Mouse (Mus musculus): ENCODE results near the gene Liph. TPM values are rescaled to one million over a fixed set of nuclear protein-coding genes. Genes with fewer than 3 reads are reported as not detected.
"Not testable (repeated sequence)": the region's sequence is repeated elsewhere in the genome, so short reads cannot be mapped to it uniquely, and the experiment has no call there.

Liph gene
- polyA plus RNA-seq, 1 experiment from 2014 or later = 0.32 TPM

DNA sequence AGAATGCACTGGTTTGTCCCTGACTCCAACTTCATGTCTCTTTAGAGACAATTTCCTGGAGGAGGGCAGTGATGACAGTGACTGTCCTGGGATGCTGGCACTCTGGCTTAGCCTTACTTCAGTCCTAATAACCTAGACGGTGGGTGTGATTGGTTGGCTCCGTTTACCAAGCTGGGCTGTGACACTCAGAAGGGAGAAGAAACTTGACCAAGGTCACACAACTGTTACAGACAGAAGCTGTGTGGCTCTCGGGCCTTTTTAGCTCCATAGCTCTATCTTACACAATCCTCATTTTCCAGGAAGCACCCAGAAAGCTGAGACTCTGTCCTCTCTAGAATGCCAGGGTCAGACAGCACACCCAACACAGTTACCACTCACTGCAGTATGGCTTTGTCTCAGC lies 29.9 kb downstream of the Liph start:
- Histone ChIP-seq H3K4me2 (ENCODE audit: low read depth, low read length) (no peak overlapping the region), H3K36me3 (ENCODE audit: control insufficient read depth, insufficient read depth) (no peaks in the 10 kb centered on the region), H3K9me3 (replicated peaks; ENCODE audit: control insufficient read depth, low read length) (no peaks in the 10 kb centered on the region), H3K27me3 (ENCODE audit: control insufficient read depth, insufficient read depth, low read length) (no peaks in the 10 kb centered on the region), H3K27ac (ENCODE audit: low read length) (no peak overlapping the region), H3K4me1 (ENCODE audit: control insufficient read depth, insufficient read depth, low read length) (no peaks in the 10 kb centered on the region), H3K9ac (ENCODE audit: low read length) (no peak overlapping the region), H3K4me3 (ENCODE audit: low read length) (no peak overlapping the region)
- 61% methylated on average over 3 of the region's 3 CpGs for WGBS
- ATAC-seq (replicated peaks; ENCODE audit: extremely low read depth, insufficient read depth, low FRiP score) = no peak

DNA sequence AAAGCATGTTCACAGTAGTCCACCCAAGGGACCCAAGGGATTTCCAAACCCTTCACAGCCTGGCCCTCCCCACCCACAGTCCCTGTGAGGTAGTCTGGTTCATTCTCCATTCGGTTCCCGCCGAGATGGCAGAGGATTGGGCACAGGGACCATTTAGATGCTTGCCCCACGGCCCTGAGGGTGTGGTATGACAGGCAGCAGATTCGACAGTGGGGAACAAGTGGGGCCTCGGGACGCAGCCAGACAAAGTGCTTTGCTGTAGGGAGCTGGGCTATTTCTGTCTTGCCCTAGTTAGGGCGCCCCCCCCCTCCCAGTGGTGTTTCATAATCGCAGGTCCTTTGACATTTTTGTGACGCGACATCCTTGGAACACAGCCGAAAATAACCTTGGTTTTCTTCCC lies 39.9 kb downstream of the Liph start:
- H3K9me3 ChIP-seq (replicated peaks; ENCODE audit: control insufficient read depth, low read length) = peaks cover 3% of the 10 kb centered on the region
- H3K4me3 ChIP-seq (ENCODE audit: low read length) = no peak overlapping the region
- no peaks in the 10 kb centered on the region for H3K36me3 ChIP-seq (ENCODE audit: control insufficient read depth, insufficient read depth)
- peaks cover 10% of the 10 kb centered on the region for H3K4me1 ChIP-seq (ENCODE audit: control insufficient read depth, insufficient read depth, low read length)
- peak overlapping the region; percentile 49 for H3K9ac ChIP-seq (ENCODE audit: low read length)
- H3K27ac ChIP-seq (ENCODE audit: low read length) = peak overlapping the region; percentile 41
- ATAC-seq (replicated peaks; ENCODE audit: extremely low read depth, insufficient read depth, low FRiP score) = peak; percentile 90
- H3K4me2 ChIP-seq (ENCODE audit: low read depth, low read length) = peak overlapping the region; percentile 20
- no peaks in the 10 kb centered on the region for H3K27me3 ChIP-seq (ENCODE audit: control insufficient read depth, insufficient read depth, low read length)
- WGBS = 27% methylated on average over 12 of the region's 12 CpGs

DNA sequence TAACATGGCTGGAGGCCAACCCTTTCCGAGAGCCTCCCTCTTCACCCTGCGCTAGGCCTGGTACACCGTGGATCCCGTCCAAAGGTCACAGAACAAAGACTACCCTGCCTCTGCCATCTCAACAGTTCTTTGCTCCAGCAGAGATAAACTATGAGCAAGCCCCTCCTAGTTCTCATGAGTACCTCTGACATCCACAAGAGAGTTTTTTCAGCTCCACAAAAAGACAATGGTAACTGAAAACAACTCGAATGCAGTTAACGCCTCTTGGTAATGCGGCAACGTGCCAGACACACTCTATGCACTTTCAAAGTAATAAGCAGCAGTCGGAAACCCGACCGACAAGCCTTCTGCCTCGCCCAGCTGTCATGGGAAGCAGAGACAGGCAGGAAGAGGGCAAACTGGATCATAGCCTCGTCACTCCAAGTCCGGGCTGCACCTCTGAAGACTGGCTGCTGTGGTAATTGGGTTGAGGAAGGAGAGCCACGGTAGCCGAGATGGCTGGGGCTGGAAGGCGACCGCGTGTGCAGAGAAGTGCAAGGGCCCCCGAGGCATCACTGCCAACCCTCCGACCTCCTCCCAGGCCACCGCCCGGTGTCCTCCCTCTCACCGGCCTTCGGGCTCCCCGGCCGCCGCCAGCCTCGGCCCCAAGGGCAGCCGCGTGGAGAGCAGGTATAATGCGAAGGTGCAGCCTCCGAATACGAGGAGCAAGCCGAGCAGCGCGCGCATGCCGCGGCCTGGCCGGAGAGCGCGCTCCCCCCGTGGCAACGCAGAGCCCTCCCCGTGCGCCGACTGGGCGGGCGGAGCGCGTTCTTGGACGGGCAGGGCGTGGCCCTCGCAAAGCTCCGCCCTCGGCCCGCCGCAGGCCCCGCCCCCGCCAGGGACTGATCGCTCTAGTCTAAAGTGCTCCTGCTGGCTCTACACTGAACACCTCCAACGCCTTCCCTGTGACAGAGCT lies 48.4 kb downstream of the Liph start, which contains the start of gene Tmem41a:
TSS of gene Tmem41a (minus strand) at position 792 of the 955 bp plus-strand sequence.
- no peaks in the 10 kb centered on the region for H3K27me3 ChIP-seq (ENCODE audit: control insufficient read depth, insufficient read depth, low read length)
- peak within 1 kb of the TSS; percentile 81 for H3K4me3 ChIP-seq (ENCODE audit: low read length)
- under 1% methylated on average over 61 of the region's 63 CpGs for WGBS
- 0 out of 2 replicates have a peak, but pooled peaks cover 3% of the 10 kb centered on the region for H3K36me3 ChIP-seq (ENCODE audit: control insufficient read depth, insufficient read depth)
- peak within 1 kb of the TSS; percentile 87 for H3K9ac ChIP-seq (ENCODE audit: low read length)
- peak; percentile 90 for ATAC-seq (replicated peaks; ENCODE audit: extremely low read depth, insufficient read depth, low FRiP score)
- no peaks in the 10 kb centered on the region for H3K9me3 ChIP-seq (replicated peaks; ENCODE audit: control insufficient read depth, low read length)
- peak within 1 kb of the TSS; percentile 90 for H3K4me2 ChIP-seq (ENCODE audit: low read depth, low read length)
- H3K4me1 ChIP-seq (ENCODE audit: control insufficient read depth, insufficient read depth, low read length) = peaks cover 15% of the 10 kb centered on the region
- peak within 1 kb of the TSS; percentile 93 for H3K27ac ChIP-seq (ENCODE audit: low read length)

DNA sequence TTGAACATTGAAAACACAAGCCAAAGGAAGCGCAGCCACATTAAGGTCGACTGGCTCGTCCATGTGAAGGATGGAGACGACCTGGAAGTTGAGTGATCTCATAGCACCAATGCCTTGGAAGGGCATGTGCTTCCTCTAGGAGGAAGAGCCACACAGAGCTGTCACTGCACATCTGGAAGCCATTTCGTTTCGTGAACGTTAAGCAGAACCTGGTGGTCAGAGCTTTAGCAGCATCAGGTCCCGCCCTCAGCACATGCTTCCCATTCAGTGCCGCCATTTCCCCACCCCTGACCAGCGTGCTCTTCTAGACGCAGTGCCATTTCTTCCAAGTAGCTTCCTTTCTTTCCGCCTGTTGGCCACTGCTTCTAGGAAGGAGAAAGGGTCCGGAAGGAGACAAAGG lies 67.0 kb downstream of the Liph start:
- no peak for ATAC-seq (replicated peaks; ENCODE audit: extremely low read depth, insufficient read depth, low FRiP score)
- H3K4me1 ChIP-seq (ENCODE audit: control insufficient read depth, insufficient read depth, low read length) = no peaks in the 10 kb centered on the region
- WGBS = 79% methylated on average over 13 of the region's 13 CpGs
- no peaks in the 10 kb centered on the region for H3K9me3 ChIP-seq (replicated peaks; ENCODE audit: control insufficient read depth, low read length)
- no peak overlapping the region for H3K4me2 ChIP-seq (ENCODE audit: low read depth, low read length)
- H3K36me3 ChIP-seq (ENCODE audit: control insufficient read depth, insufficient read depth) = peaks cover 12% of the 10 kb centered on the region; the same call in 1 of the 2 replicates
- no peaks in the 10 kb centered on the region for H3K27me3 ChIP-seq (ENCODE audit: control insufficient read depth, insufficient read depth, low read length)
- no peak overlapping the region for H3K27ac ChIP-seq (ENCODE audit: low read length)
- H3K4me3 ChIP-seq (ENCODE audit: low read length) = no peak overlapping the region
- H3K9ac ChIP-seq (ENCODE audit: low read length) = no peak overlapping the region

DNA sequence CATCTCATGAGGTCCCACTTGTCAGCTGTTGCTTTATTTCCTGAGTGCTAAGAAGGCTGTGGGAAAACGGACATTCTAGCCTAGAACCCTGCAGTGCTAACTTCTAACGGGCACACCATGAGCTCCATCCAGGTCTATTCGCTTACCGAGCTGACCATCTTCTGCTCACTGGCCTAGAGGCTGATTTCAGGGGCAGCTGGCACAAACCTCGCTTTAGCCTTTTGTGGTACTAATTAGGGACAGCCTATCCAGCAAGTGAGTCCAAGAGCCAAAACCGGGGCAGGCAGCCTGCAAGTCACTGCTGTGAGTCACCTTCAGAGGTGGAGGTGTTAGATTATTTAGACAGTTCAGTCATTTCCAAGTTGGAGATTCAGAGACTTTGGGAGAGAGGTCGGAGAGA lies 78.8 kb downstream of the Liph start:
- Histone ChIP-seq H3K27me3 (ENCODE audit: control insufficient read depth, insufficient read depth, low read length) (no peaks in the 10 kb centered on the region), H3K4me3 (ENCODE audit: low read length) (no peak overlapping the region), H3K9me3 (replicated peaks; ENCODE audit: control insufficient read depth, low read length) (no peaks in the 10 kb centered on the region), H3K27ac (ENCODE audit: low read length) (no peak overlapping the region), H3K36me3 (ENCODE audit: control insufficient read depth, insufficient read depth) (peaks cover 4% of the 10 kb centered on the region; the same call in 1 of the 2 replicates), H3K4me1 (ENCODE audit: control insufficient read depth, insufficient read depth, low read length) (no peaks in the 10 kb centered on the region), H3K4me2 (ENCODE audit: low read depth, low read length) (no peak overlapping the region), H3K9ac (ENCODE audit: low read length) (no peak overlapping the region)
- ATAC-seq (replicated peaks; ENCODE audit: extremely low read depth, insufficient read depth, low FRiP score) = no peak
- 68% methylated on average over 7 of the region's 7 CpGs for WGBS

DNA sequence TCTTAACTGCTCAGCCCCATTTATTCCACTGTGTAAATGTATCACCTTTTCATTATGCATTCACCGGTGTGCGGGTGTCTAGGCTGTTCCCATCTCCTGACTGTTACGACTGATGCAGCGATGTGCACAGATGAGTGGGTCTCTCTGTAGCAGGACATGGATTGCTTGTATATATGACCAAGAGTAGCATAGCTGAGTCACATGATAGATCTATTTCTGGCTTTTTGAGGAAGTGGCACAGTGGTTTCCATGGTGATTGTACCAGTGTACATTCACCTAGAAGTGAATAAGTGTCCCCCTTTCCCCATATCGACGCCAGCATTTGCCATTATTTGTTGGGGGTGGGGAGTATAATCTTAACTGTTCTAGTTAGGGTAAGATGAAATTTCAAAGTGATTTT lies 82.1 kb downstream of the Liph start:
- H3K36me3 ChIP-seq (ENCODE audit: control insufficient read depth, insufficient read depth) = peaks cover 10% of the 10 kb centered on the region
- H3K27ac ChIP-seq (ENCODE audit: low read length) = no peak overlapping the region
- H3K27me3 ChIP-seq (ENCODE audit: control insufficient read depth, insufficient read depth, low read length) = no peaks in the 10 kb centered on the region
- no peaks in the 10 kb centered on the region; the same call in 1 of the 2 replicates for H3K9me3 ChIP-seq (replicated peaks; ENCODE audit: control insufficient read depth, low read length)
- no peak overlapping the region for H3K9ac ChIP-seq (ENCODE audit: low read length)
- no peak overlapping the region for H3K4me2 ChIP-seq (ENCODE audit: low read depth, low read length)
- no peak overlapping the region for H3K4me3 ChIP-seq (ENCODE audit: low read length)
- ATAC-seq (replicated peaks; ENCODE audit: extremely low read depth, insufficient read depth, low FRiP score) = no peak
- no peaks in the 10 kb centered on the region for H3K4me1 ChIP-seq (ENCODE audit: control insufficient read depth, insufficient read depth, low read length)
- 88% methylated on average over 6 of the region's 6 CpGs for WGBS

DNA sequence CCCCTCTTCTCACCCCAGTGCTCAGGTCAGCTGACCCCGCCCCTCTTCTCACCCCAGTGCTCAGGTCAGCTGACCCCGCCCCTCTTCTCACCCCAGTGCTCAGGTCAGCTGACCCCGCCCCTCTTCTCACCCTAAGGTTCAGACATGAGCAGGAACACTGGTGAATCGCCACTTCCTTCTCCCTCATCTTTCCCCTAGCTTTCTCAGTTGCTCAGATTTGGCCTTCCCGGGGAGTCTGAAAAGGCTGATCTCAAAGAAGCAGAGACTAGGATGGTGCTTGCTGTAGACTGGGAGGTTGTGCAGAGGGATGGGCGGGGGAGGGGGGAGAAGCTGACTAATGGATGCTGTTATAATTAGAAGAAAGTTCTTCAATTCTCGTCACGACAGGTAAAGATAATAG lies 86.6 kb downstream of the Liph start:
- not testable (repeated sequence) for H3K4me2 ChIP-seq (ENCODE audit: low read depth, low read length); H3K9ac ChIP-seq (ENCODE audit: low read length); H3K4me1 ChIP-seq (ENCODE audit: control insufficient read depth, insufficient read depth, low read length); H3K9me3 ChIP-seq (replicated peaks; ENCODE audit: control insufficient read depth, low read length); H3K4me3 ChIP-seq (ENCODE audit: low read length); H3K36me3 ChIP-seq (ENCODE audit: control insufficient read depth, insufficient read depth); ATAC-seq (replicated peaks; ENCODE audit: extremely low read depth, insufficient read depth, low FRiP score); H3K27ac ChIP-seq (ENCODE audit: low read length); H3K27me3 ChIP-seq (ENCODE audit: control insufficient read depth, insufficient read depth, low read length)
- WGBS = 67% methylated on average over 5 of the region's 8 CpGs

DNA sequence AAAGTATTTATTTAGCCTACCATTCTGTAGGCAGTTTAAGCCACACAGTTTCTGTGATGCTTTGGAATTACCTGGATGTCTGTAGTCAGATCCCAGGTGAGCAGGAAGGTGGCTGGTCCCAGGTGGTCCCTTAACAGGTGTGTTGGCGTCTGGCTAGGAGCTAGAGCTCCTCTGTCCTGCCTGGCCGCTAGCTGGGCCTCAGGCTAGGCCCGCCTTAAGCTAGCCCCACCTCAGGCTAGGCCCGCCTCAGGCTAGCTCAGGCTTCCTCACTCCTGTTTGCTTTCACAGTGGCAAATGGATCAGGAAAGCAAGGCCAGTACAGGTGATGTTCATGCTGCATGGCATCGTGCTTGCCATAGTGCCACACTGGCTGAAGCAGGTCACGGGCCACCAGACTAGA lies 88.6 kb downstream of the Liph start:
- no peak for ATAC-seq (replicated peaks; ENCODE audit: extremely low read depth, insufficient read depth, low FRiP score)
- WGBS = 88% methylated on average over 6 of the region's 6 CpGs
- Histone ChIP-seq H3K27me3 (ENCODE audit: control insufficient read depth, insufficient read depth, low read length) (no peaks in the 10 kb centered on the region), H3K36me3 (ENCODE audit: control insufficient read depth, insufficient read depth) (peaks cover 9% of the 10 kb centered on the region), H3K4me2 (ENCODE audit: low read depth, low read length) (no peak overlapping the region), H3K4me1 (ENCODE audit: control insufficient read depth, insufficient read depth, low read length) (no peaks in the 10 kb centered on the region), H3K9ac (ENCODE audit: low read length) (no peak overlapping the region), H3K4me3 (ENCODE audit: low read length) (no peak overlapping the region), H3K9me3 (replicated peaks; ENCODE audit: control insufficient read depth, low read length) (no peaks in the 10 kb centered on the region; the same call in 1 of the 2 replicates), H3K27ac (ENCODE audit: low read length) (no peak overlapping the region)

DNA sequence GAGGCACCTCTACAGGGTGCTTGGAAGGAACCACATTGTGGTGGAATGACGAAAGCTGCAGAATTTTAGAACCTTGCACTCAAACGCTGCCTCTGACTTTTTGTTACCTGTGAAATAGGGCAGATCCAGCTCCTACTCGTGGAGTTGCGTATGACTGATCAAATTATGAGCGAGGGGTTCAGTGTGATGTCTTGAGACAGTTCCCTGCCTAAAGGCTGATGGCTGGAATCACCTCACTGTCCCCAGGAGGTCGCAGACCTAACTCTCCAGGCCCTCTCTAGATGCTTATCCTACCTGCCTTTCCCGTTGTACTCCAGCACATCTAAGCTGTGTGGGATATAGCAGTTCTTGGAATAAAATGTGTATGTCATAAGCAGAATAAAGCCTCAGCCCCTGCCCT lies 89.5 kb downstream of the Liph start:
- H3K4me2 ChIP-seq (ENCODE audit: low read depth, low read length) = no peak overlapping the region
- H3K9me3 ChIP-seq (replicated peaks; ENCODE audit: control insufficient read depth, low read length) = no peaks in the 10 kb centered on the region; the same call in 1 of the 2 replicates
- no peaks in the 10 kb centered on the region for H3K27me3 ChIP-seq (ENCODE audit: control insufficient read depth, insufficient read depth, low read length)
- 84% methylated on average over 7 of the region's 7 CpGs for WGBS
- no peak for ATAC-seq (replicated peaks; ENCODE audit: extremely low read depth, insufficient read depth, low FRiP score)
- H3K4me1 ChIP-seq (ENCODE audit: control insufficient read depth, insufficient read depth, low read length) = no peaks in the 10 kb centered on the region
- no peak overlapping the region for H3K4me3 ChIP-seq (ENCODE audit: low read length)
- peaks cover 9% of the 10 kb centered on the region for H3K36me3 ChIP-seq (ENCODE audit: control insufficient read depth, insufficient read depth)
- no peak overlapping the region for H3K27ac ChIP-seq (ENCODE audit: low read length)
- no peak overlapping the region for H3K9ac ChIP-seq (ENCODE audit: low read length)
